Mouse (Mus musculus): ENCODE results near the gene Gm7271.
A peak's percentile ranks its signal among the peaks of the same experiment; 100 is the strongest.

Gm7271 gene

DNA sequence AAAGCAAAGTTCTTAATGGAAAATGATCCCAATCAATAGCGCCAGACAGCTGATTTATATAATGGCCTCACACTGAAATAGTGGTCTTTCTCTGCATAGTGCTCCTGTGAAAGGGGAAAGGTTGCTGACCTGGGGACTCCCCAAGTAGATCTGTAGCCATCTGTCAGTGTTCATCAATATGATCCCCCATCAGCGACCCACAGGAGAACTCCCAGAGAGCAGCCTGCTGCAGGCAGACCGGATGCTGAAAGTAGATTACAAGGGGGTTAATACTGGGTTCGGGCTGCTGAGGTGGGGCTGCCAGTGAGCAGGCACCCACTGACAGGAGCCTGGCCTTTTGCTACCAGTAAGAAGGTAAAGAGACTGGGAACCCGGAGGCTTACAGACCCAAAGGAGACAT, at the start of gene Gm7271:
Gene Gm7271, plus strand, starts transcription at position 230 of the 400 bp plus-strand sequence.
- no peak for DNase-seq (ENCODE audit: low read depth)

DNA sequence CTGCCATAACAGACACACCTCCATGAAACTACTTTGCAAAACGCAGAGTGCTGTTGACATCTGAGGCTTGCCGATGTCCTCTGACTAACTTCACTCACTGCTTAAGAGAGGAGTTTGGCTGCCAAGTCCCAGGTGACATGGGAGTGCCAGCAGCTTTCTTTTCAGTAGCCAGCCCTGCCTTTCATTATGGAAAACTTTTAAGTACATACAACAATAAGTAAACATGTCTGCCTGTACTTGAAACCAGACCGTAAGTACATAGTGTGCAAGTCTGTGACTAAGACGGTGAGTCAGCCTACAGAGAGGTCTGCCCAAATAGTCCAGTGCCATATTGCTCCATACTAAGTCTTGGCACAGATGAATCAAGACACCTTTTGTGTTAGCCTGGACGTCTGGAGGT, 46.7 kb upstream of the Gm7271 start:
- no peak for DNase-seq (ENCODE audit: low read depth)

DNA sequence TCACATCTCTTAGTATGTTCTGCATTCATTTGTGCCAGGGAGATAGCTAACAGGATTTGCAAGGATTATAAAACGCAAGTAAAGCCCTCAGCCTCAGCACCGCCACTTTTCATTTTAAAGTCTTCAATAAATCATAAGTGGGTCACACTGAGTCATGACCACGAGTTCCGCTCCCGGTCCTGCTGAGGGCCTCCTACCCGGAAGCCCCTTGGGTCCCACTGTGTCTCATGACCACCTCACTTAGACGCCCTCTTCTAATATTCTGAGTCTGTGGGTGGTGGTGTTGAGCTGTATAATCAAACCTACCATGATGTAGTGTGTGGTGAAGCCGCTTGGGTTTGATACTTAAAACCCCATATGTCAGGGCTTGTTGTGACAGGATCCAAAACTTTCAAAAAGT, 46.1 kb upstream of the Gm7271 start:
- DNase-seq (ENCODE audit: low read depth): no peak

DNA sequence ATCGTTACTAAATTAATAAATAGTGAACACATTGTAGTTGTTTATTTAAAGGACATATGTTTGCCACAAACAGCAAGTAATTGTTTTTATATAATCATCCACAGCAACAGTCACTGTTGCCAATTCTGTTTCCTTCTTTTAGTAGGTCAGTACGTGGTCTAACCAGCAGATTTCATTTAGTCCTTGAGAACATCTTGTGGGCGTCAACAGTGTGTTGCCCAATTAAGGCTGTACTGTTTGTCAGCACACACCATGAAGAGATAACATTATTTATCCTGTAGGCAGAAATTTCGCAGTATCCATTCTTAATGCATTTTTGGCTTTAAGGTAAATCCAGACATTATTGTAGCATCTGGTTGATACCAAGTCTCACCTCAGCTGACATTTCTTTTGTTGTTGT, 42.4 kb upstream of the Gm7271 start:
- no peak for DNase-seq (ENCODE audit: low read depth)

DNA sequence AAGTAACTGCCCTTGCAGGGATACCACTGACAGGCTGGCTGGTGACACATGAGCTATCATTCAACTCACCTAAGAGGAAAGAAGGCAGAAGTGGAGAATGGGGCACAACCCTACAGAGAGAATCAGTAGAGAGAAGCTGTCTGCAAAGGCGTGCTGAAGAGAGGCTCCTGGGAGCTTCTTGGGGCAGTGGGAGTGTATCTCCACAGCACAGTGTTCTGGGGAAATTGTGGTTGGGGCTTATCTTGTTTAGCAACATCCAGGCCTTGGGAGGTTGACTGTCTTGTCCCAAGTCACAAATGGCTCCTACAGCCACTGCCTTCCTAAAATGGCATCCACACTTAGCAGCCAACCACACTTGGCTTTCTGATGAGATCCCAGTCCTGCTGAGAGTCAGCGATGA, 8.9 kb upstream of the Gm7271 start:
- DNase-seq (ENCODE audit: low read depth): peak; percentile 6

DNA sequence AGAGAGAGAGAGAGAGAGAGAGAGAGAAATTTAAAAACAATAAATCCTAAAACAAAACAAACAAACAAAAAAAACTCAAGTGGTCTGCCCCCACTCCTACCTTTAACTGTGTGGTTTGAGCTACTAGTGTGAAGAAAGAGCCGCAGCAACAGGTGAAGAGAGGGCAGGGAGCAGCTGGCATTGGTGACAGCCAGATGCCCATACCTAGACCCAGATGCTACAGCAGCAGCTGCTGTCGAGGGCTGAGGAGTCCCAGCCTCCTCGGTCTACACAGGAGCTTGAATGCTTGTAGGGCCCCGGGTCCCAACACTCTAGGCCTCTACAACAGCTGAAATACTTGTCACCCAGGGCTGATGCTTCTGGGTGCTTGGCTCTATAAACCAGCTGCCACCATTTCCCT, 7.0 kb upstream of the Gm7271 start:
- DNase-seq (ENCODE audit: low read depth): no peak

DNA sequence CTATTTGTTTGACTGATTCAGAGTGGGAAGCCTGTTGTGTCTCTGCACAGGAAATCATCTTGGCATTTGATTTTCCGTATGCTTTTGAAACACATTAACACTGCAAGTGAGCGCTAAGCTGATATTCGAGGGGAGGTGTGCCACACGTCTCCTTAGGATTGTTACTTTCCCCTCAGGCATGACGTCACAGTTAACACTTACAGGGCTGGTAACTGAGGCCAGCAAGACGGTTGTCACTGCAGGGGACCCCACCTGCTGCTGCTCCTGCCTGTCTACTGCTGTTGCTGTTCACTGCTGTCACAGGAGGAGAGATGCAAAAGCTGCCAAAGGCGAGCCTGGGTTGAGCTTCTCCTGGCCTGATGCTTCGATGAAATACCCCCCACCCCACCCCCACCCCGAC, 6.1 kb upstream of the Gm7271 start:
- DNase-seq (ENCODE audit: low read depth): no peak

DNA sequence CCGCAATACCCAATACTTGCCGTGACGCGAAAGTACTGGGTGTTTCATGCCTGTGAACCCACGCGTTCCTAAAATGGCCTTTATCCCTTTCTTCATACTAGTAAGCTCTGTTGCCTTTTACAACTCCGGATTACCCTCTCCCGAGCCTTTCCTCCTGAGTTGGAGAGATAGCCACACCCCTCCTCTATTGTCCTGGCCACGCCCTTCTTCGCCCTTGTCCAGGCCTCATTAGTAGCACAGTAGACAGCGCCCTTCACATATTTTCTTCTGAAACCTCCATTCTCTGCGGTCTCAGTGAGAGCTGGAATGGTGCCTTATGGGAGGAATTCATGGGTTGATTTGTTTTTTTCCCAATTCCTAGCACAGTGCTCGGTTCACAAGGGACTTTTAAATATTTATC, 11.3 kb downstream of the Gm7271 start:
- no peak for DNase-seq (ENCODE audit: low read depth)

DNA sequence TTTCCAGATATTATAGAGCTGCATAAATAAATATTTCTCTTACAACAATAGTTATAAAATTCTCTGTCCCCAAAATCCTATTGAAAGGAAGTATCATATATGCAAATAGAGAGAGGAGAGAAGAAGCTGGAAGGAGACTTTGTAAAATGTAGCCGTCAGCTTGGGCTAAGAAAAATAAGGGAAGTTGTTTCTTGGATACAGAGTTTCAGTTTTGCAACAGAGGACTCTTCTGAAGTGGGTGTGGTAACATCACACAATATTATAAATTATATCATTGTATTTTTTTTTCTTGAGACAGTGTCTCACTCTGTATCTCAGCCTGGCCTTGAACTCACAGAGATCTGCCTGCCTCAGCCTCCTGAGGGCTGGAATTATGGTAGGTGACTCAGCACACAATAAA, 38.6 kb downstream of the Gm7271 start:
- no peak for DNase-seq (ENCODE audit: low read depth)

DNA sequence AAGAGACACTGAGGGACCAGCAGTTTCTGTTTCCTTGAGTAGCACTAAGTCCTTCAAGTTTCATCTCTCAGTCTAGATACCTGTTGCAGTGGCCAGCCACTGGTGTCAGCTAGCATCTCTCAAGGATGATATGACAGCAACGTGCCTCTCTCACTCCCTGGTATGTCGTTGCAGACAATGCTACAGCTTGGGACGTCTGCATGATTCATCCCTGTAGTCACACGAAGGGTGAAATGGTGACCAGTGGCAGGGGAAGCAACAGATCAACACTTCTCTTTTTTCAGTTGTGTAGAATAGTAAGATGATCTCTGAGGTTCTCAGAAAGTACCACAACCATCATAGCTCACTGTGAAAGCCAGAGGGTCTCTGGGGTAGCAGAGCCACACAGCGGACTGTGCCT, 40.8 kb downstream of the Gm7271 start:
- DNase-seq (ENCODE audit: low read depth): no peak

DNA sequence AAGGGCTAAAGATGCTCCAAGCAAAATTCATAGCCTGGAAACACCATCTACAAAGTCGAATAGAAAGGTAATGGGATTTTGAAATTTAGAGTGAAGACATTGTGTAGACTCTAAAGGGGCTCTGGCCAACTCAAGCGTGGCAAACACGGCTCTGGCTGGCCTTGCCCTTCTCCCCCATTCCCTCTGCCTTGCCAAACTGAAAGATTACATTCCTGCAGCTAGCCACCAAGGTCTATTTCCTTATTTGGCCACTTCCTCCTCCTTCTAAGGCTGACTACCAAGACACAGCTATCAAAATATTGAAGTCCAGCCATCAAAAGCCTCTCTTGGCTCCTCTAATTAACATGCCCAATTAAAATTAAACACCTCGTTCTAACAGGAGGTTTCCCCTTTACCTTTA, 41.2 kb downstream of the Gm7271 start:
- DNase-seq (ENCODE audit: low read depth): no peak

DNA sequence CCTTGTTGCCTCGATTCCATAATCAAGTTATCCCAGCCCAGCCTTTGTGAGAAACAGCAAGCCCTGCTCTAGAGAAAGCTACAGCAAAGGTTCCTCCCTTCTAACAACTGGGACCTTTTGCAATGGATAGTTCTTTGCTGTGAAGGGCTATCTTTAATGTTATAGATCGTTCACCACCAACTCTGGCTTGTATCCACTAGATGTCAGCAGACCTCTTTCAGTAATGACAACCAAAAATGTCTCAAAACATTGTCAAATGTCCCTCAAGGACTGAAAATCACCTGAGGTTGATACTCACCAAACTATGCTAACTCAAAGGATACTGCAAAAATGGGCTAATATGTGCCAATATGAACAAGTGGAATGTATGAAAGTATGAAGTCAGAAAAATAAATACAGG, 42.0 kb downstream of the Gm7271 start:
- no peak for DNase-seq (ENCODE audit: low read depth)

DNA sequence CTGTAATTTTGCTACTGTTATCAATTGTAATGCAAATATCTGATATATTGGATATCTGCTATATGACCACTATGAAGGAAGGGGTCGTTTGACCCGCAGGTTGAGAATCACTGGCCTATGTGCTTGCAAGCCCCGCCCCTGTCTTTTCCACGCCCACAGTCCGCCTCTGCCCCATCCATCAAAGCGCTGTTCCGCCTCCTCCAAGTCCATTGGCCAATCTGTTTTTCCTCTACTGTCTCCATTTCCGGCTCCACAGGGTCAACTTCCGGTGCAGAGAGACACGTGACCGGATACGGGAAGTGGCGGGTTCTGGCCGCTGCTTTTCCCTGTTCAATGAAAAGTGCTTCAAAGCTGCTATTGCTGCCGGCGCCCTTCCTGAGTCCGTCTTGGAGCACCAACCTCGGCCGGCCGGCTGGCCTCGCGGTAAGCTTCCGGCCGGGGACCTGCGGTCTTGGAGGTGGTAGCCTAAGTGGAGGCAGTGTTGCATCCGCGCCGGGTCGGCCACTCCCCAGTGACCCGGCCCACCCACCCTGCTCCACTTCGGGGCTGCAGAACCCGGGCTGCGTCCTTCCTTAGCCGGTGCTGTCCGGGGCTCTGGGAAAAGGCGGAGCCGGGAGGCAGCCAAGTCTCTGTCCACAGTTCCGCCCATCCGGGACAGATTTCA, 45.3 kb downstream of the Gm7271 start, which contains the start of gene Exoc1:
Gene Exoc1, plus strand, starts transcription at position 272 of the 664 bp plus-strand sequence.
- DNase-seq (ENCODE audit: low read depth): peak; percentile 92

DNA sequence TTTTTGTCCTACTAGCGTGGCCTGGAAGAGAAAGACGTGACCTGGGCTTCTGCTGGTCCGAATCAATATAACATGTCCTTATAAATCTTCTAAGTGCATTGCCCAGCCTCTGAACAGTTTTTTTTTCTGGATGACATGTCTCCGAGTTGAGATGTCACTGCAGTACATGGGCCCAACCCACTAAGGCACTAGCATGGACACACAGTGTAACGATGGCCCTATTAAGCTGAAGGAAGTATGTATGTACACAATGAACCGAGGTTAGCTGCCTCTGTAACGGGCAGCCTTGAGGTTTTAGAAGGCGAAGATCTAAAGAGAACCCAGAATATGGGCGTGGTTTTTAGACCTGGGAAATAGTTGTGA, 45.8 kb downstream of the Gm7271 start:
- no peak for DNase-seq (ENCODE audit: low read depth)

DNA sequence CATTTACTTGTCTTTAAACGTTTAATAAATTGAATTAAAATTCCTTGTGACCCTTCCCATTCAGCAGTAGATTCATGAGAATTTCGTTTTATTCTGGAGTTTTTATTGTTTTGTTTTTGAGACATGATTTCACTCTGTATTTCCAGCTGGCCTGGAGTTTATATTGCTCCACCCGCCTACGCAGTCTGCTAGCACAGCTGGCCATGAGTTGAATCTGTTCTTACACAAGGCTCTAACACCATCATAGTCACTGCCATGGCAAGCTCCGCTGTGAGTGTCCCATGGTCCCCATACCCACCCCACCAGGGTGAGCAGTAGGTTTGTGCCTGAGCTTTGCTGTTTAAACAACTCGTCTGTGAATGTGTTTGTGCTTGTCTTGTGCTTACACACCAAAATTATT, 49.3 kb downstream of the Gm7271 start:
- DNase-seq (ENCODE audit: low read depth): no peak

DNA sequence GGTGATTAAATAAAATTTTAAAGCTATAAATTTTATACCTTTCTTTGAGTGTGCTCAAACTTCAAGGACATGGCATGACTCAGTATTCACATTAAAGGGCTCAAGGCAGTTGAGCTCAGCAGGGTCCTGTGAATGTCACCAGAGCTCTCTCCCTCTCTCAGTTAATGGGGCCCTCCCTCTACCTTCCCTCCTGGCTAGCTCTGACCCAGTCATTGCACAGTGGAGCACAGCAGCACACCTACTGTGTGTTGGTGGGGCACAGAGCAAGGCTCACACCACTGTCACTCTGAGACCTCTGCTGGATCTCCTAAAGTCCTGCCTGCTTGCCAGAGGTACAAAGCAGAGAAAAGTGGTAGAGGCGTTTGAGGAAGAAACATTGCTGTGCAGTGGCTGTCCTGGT, 52.4 kb downstream of the Gm7271 start:
- no peak for DNase-seq (ENCODE audit: low read depth)

DNA sequence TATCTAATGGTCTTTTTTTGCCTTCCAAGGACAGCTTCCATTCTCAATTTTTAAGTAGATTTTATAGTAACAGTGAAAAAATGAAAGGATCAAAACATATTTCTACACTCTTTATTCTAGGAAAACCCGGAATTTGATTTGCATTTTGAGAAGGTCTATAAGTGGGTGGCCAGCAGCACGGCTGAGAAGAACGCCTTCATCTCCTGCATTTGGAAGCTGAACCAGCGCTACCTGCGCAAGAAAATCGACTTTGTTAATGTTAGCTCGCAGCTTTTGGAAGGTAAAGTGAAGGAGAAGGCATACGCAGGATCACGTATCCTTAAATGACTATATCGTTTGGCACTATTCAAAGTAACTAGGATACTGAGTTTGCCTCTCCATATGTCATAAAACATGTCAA, 53.7 kb downstream of the Gm7271 start:
- no peak for DNase-seq (ENCODE audit: low read depth)

DNA sequence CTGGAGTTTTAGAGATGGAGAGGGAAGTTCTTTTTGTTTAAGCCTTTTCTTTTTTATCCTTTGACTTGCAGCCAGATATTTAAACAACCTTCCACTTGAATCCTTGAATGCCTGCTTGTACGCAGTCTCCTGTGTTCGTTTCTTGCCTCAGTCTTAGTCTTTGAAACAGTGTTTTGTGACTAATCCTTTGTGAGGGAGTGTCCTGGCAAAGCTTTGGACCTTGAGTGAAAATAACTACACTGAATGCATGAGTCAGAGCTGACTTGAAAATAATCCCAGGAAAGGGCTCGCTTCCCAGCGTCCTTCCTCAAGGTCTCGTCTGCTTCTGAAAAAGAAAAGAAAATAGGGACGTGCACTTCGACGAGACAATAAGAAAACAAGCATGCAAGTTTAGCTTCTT, 56.3 kb downstream of the Gm7271 start:
- DNase-seq (ENCODE audit: low read depth): no peak

DNA sequence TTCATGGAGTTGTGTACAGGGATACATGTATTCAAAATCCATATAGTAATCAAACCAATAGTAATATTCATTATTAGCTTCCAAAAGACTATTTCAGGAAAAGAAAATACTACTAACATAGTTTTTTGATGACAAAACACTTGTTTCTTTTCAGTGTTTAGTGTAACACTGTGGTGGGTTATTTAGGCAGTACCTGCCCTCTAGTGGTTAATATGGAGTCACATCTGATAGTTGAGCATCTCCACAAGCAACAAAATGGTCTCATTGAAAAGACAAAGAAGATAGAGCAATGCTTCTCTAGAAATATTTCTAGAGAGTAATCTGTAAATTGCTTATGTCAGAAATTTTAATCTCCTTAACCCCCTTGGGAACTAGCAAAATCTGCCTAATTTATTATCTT, 57.0 kb downstream of the Gm7271 start:
- DNase-seq (ENCODE audit: low read depth): no peak

DNA sequence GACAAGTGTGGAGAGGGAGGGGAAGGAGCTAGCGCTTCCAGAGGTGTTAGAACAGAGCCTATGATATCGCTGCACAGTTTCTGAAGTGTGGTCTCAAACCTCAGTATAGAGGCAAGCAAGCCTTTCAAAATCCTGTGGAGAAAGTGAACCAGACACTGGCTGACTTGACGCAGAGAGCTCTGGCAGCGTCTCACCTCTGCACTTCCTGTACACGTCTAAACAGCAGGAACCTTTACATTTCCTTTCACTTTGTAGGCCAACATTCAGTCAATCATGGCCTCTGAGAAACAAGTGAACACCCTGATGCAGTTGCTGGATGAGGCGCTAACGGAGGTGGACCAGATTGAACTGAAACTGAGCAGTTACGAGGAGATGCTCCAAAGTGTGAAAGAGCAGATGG, 59.4 kb downstream of the Gm7271 start:
- no peak for DNase-seq (ENCODE audit: low read depth)

DNA sequence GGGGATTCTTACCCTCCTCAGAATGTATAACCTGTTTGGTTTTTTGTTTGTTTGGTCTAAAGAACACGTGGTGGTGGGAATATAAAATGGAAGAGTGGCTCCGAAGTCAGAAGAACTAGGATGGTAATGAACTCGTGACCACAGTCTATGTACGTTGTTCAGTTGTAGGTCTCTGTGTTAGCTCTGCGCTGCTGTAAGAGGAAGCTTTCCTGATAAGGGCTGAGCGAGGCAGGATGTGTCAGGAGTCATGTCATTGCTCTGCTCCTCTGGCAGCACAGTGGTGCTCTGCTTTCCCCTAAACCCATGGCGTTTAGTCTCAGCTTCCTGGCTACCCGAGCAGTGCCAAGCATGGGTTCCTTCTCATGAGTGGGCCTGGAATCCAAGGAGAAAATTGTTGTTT, 66.6 kb downstream of the Gm7271 start:
- DNase-seq (ENCODE audit: low read depth): no peak

DNA sequence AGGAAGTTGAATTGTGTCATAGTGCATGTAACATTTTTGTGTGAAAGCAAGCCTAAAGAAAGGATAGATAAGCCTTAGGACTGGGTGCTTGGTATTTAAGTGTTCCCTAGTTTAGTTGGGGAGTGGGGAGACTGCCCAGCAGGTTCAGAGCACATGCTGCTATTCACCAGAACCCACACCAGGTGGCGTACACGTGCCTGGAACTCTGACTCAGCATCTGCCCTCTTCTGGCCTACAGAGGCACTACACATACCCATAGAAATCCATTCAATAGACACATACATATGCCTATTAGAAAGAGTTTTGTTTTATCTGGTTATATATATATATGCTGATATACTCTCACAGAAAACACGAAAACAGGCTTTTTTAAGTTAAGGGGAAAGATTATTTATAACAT, 81.5 kb downstream of the Gm7271 start:
- DNase-seq (ENCODE audit: low read depth): peak; percentile 66

All from c-Kit-positive CD71-negative TER-119-negative erythroid progenitor cells, embryonic 14.5 days (primary cell).